Comparison of ENCODE assay signal across 20 mouse cellular contexts in the genomic region with DNA sequence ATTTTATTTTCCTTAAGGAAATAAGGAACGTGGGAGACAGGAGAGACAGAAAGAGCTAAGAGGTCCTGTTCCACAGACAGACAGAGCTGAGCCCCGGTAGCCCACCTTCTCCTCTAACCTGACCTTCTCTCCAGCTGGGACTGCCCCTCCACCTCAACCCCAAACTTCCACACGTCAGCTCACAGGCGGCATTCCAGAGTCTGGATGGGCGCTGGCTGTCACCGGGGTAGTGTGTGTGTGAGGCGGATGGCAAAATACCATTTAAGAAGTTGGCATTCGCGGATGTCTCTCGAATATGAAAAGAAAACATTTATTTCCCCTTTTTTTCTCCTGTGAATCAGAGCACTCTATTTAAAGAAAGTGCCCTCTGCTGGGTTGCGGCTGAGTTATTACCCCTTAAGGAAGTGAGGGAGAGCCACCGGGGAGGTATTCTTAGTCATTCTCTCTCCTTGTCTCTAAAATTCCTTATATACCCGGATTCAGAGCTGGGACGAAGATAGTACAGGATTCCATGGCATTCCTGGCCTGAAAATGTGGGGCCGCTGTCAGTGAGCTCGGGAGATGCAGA.
A peak's percentile ranks its signal among the peaks of the same experiment; 100 is the strongest.
DNase-seq lines count a peak whose midpoint lies in the region; ATAC-seq and TF ChIP-seq lines count a peak whose summit lies in the region.
"Had no signal": no experiment of that assay in that cellular context is flagged by ENCODE, and none has a peak within 500 bp of the region (broad histone marks: within the 10 kb centered on the region; RNA-seq: fewer than 3 reads in every experiment).

No protein-coding gene starts in this region.

- no peaks in the 10 kb centered on the region for H3K9me3 ChIP-seq in heart, embryonic 11.5 days (replicated peaks; ENCODE audit: control insufficient read depth, low read length)
- no peaks in the 10 kb centered on the region for H3K9me3 ChIP-seq in hindbrain, postnatal 0 days (ENCODE audit: low read length)
- H3K9me3 ChIP-seq: forebrain, embryonic 13.5 days; hindbrain, embryonic 15.5 days; megakaryocyte, embryonic 14.5 days had no signal

- H3K4me3 ChIP-seq in heart, embryonic 11.5 days (ENCODE audit: low read depth, low read length), result no peak overlapping the region
- H3K4me3 ChIP-seq in layer of hippocampus, adult 2 months, result no peak overlapping the region
- no peak overlapping the region for H3K4me3 ChIP-seq in embryonic fibroblast, embryonic 13.5 days (ENCODE audit: insufficient read depth, low read length)
- H3K4me3 ChIP-seq in hindbrain, postnatal 0 days (ENCODE audit: low read length), result no peak overlapping the region
- H3K4me3 ChIP-seq: forebrain, embryonic 13.5 days; hindbrain, embryonic 15.5 days; megakaryocyte, embryonic 14.5 days; myocyte had no signal

- peaks cover 43% of the 10 kb centered on the region for H3K4me1 ChIP-seq in heart, embryonic 11.5 days (ENCODE audit: control insufficient read depth, insufficient read depth, low read length)
- peaks cover 10% of the 10 kb centered on the region for H3K4me1 ChIP-seq in embryonic fibroblast, embryonic 13.5 days (ENCODE audit: control insufficient read depth, insufficient read depth, low read length)
- H3K4me1 ChIP-seq in hindbrain, postnatal 0 days (ENCODE audit: insufficient read depth, low read length), result no peaks in the 10 kb centered on the region
- H3K4me1 ChIP-seq: hindbrain, embryonic 15.5 days had no signal

- 54% methylated on average over 16 of the region's 16 CpGs for WGBS in heart, embryonic 11.5 days (ENCODE audit: insufficient replicate concordance)
- WGBS in hindbrain, postnatal 0 days, result 66% methylated on average over 16 of the region's 16 CpGs

- no peak for DNase-seq in heart, postnatal 36 days
- DNase-seq in layer of hippocampus, adult 2 months (ENCODE audit: low spot score in 2 of 2), result no peak
- no peak for DNase-seq in layer of hippocampus, adult 11-12 months (ENCODE audit: low spot score)
- DNase-seq in frontal cortex, postnatal 10 days (ENCODE audit: low spot score in 2 of 2), result no peak
- no peak for DNase-seq in hindbrain, postnatal 0 days (ENCODE audit: low spot score)
- DNase-seq: B cell, adult 2 months; cerebellum, adult 2 months; cerebellum, postnatal 36 days; gastrocnemius, postnatal 36 days; midbrain, embryonic 14.5 days had no signal

- peak; percentile 20 for TF ChIP-seq CTCF in layer of hippocampus, adult 2 months (conservative IDR thresholded peaks at IDR 0.05)
- TF ChIP-seq CTCF in embryonic fibroblast, embryonic 13.5 days (IDR thresholded peaks at IDR 0.05; ENCODE audit: borderline replicate concordance, insufficient read depth, low read length), result no peak
- no peak for TF ChIP-seq CTCF in hindbrain, postnatal 0 days (IDR thresholded peaks at IDR 0.05; ENCODE audit: low read depth)

- no peak overlapping the region for H3K4me2 ChIP-seq in heart, embryonic 11.5 days
- H3K4me2 ChIP-seq in hindbrain, postnatal 0 days (ENCODE audit: low read depth, low read length), result no peak overlapping the region
- H3K4me2 ChIP-seq: forebrain, embryonic 13.5 days; hindbrain, embryonic 15.5 days had no signal

- TF ChIP-seq POLR2A in embryonic fibroblast, embryonic 13.5 days (IDR thresholded peaks at IDR 0.05; ENCODE audit: low read depth, low read length), result no peak

- no peak overlapping the region for H3K9ac ChIP-seq in heart, embryonic 11.5 days (ENCODE audit: low read depth, low read length)
- H3K9ac ChIP-seq in hindbrain, postnatal 0 days (replicated peaks; ENCODE audit: low read length), result no peak overlapping the region
- H3K9ac ChIP-seq: forebrain, embryonic 13.5 days; hindbrain, embryonic 15.5 days; liver, embryonic 14.5 days had no signal

- peaks cover 4% of the 10 kb centered on the region; the same call in 1 of the 2 replicates for H3K27me3 ChIP-seq in heart, embryonic 11.5 days (ENCODE audit: control insufficient read depth, insufficient read depth, low read length)
- 0 out of 2 replicates have a peak, but pooled peaks cover 14% of the 10 kb centered on the region for H3K27me3 ChIP-seq in hindbrain, postnatal 0 days (ENCODE audit: insufficient read depth, low read length)

- no peaks in the 10 kb centered on the region for H3K36me3 ChIP-seq in heart, embryonic 11.5 days (ENCODE audit: control insufficient read depth, insufficient read depth, low read length)
- H3K36me3 ChIP-seq in hindbrain, postnatal 0 days (ENCODE audit: insufficient read depth, low read length), result no peaks in the 10 kb centered on the region
- H3K36me3 ChIP-seq: hindbrain, embryonic 15.5 days had no signal

- peak overlapping the region; percentile 68; the same call in 1 of the 2 replicates for H3K27ac ChIP-seq in heart, embryonic 11.5 days (ENCODE audit: low read depth, low read length)
- H3K27ac ChIP-seq in layer of hippocampus, adult 2 months, result no peak overlapping the region
- H3K27ac ChIP-seq in embryonic fibroblast, embryonic 13.5 days (ENCODE audit: insufficient read depth, low read length), result peak overlapping the region; percentile 73
- H3K27ac ChIP-seq in hindbrain, postnatal 0 days, result no peak overlapping the region
- H3K27ac ChIP-seq: forebrain, embryonic 13.5 days; hindbrain, embryonic 15.5 days; kidney, postnatal 0 days; liver, embryonic 14.5 days had no signal

- ATAC-seq in heart, embryonic 11.5 days (replicated peaks; ENCODE audit: insufficient number of reproducible peaks, low FRiP score, low TSS enrichment), result no peak
- ATAC-seq in megakaryocyte, adult 5-6 weeks (ENCODE audit: poor library complexity, severe bottlenecking), result 0 out of 2 replicates have a peak, but pooled peaks have one; percentile 27
- ATAC-seq in hindbrain, postnatal 0 days, result no peak
- ATAC-seq: forebrain, embryonic 13.5 days; intestine, embryonic 16.5 days had no signal

- intact Hi-C loops in heart, postnatal 36 days (cut with DNase I), result no loop called here

Comparison
In these comparisons a context has a peak if more than half of its experiments do, and no peak if none do; other contexts are left out.
1. H3K27ac ChIP-seq: peak in heart, embryonic 11.5 days (single experiment) and embryonic fibroblast, embryonic 13.5 days (single experiment); none in layer of hippocampus, adult 2 months (single experiment) and hindbrain, postnatal 0 days (single experiment).